Mouse (Mus musculus): ENCODE results near the gene Srxn1.
"Not testable (repeated sequence)": the region's sequence is repeated elsewhere in the genome, so short reads cannot be mapped to it uniquely, and the experiment has no call there.

Gene Srxn1

GRCm38 (mm10) chr2:152105318-152106224 lies at the start of gene Srxn1:
TSS of gene Srxn1 (plus strand) at chr2:152105516.
- DNase-seq = peak; percentile 95

- peak; percentile 91 for DNase-seq
Observed at GRCm38 (mm10) chr2:152056368-152057251, 48.7 kb upstream of the Srxn1 start.

- peak; percentile 43 for DNase-seq
Observed at GRCm38 (mm10) chr2:152057252-152057563, 48.1 kb upstream of the Srxn1 start.

- DNase-seq = not testable (repeated sequence)
Observed at GRCm38 (mm10) chr2:152062817-152063216, 42.5 kb upstream of the Srxn1 start.

GRCm38 (mm10) chr2:152068660-152069433 lies 36.5 kb upstream of the Srxn1 start:
- DNase-seq = no peak

GRCm38 (mm10) chr2:152069434-152069786 lies 35.9 kb upstream of the Srxn1 start:
- DNase-seq = no peak

GRCm38 (mm10) chr2:152069941-152070340 lies 35.4 kb upstream of the Srxn1 start:
- no peak for DNase-seq

GRCm38 (mm10) chr2:152074521-152074920 lies 30.8 kb upstream of the Srxn1 start:
- DNase-seq = no peak

GRCm38 (mm10) chr2:152075294-152075889 lies 29.9 kb upstream of the Srxn1 start:
- no peak for DNase-seq

GRCm38 (mm10) chr2:152077337-152077736 lies 28.0 kb upstream of the Srxn1 start:
- no peak for DNase-seq

- no peak for DNase-seq
Observed at GRCm38 (mm10) chr2:152080685-152081541, 24.4 kb upstream of the Srxn1 start, which contains the start of gene Scrt2. TSS of gene Scrt2 (plus strand) at chr2:152081529.

GRCm38 (mm10) chr2:152081641-152082448 lies 23.5 kb upstream of the Srxn1 start:
- peak; percentile 57 for DNase-seq

GRCm38 (mm10) chr2:152082456-152083285 lies 22.6 kb upstream of the Srxn1 start:
- no peak for DNase-seq

GRCm38 (mm10) chr2:152083411-152083810 lies 21.9 kb upstream of the Srxn1 start:
- DNase-seq = no peak

GRCm38 (mm10) chr2:152084298-152084697 lies 21.0 kb upstream of the Srxn1 start:
- no peak for DNase-seq

GRCm38 (mm10) chr2:152085414-152085813 lies 19.9 kb upstream of the Srxn1 start:
- no peak for DNase-seq

GRCm38 (mm10) chr2:152086451-152086850 lies 18.9 kb upstream of the Srxn1 start:
- no peak for DNase-seq

- no peak for DNase-seq
Observed at GRCm38 (mm10) chr2:152087111-152087510, 18.2 kb upstream of the Srxn1 start.

- peak; percentile 78 for DNase-seq
Observed at GRCm38 (mm10) chr2:152089078-152089477, 16.2 kb upstream of the Srxn1 start.

GRCm38 (mm10) chr2:152089581-152089980 lies 15.7 kb upstream of the Srxn1 start:
- DNase-seq = no peak
